Mouse (Mus musculus) G1E (cell line): ENCODE measurements around the gene Cdip1.

Source experiments
- CTCF ChIP-seq: IDR thresholded peaks from 2 replicates; pipeline ENCODE4 v1.5.1; 2012; ENCODE audit warnings: low read depth, low read length, inconsistent platforms, mixed read lengths
- GATA1 ChIP-seq: IDR thresholded peaks from 2 replicates; pipeline ENCODE4 v1.6.1; 2012; ENCODE audit warnings: borderline replicate concordance, low read length, inconsistent platforms, mixed read lengths
- POLR2AphosphoS5 ChIP-seq: IDR thresholded peaks from 2 replicates; pipeline ENCODE4 v1.6.1; 2012; ENCODE audit warnings: low read depth, low read length, inconsistent platforms; ENCODE audit not compliant: insufficient replicate concordance
- TAL1 ChIP-seq: conservative IDR thresholded peaks from 2 replicates; pipeline ENCODE4 v1.6.1; 2012; ENCODE audit warnings: low read depth, low read length, inconsistent platforms, mixed read lengths

DNA sequence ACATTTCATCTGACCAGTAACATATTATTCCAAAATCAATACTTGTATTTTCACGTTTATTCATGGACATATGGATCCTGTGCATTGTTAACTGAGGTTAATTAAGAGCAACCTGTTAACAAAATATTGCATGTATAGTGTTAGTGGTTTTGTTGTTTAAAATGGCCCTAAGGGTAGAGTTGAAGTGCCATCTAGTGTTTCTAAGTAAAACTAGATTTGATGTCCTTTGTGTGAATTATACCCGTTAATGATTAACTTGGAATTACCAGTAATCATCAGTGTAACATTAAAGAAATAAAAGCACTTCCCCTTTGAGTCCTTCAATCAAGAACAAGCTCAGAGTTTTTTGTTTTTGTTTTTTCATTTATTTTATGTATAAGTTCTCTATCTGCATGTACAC lies 1.2 kb upstream of the Cdip1 start:
- TF ChIP-seq CTCF (no peak), GATA1 (no peak), TAL1 (no peak), POLR2AphosphoS5 (no peak)
